10 mouse cellular contexts compared by ENCODE assay signal in the genomic region with DNA sequence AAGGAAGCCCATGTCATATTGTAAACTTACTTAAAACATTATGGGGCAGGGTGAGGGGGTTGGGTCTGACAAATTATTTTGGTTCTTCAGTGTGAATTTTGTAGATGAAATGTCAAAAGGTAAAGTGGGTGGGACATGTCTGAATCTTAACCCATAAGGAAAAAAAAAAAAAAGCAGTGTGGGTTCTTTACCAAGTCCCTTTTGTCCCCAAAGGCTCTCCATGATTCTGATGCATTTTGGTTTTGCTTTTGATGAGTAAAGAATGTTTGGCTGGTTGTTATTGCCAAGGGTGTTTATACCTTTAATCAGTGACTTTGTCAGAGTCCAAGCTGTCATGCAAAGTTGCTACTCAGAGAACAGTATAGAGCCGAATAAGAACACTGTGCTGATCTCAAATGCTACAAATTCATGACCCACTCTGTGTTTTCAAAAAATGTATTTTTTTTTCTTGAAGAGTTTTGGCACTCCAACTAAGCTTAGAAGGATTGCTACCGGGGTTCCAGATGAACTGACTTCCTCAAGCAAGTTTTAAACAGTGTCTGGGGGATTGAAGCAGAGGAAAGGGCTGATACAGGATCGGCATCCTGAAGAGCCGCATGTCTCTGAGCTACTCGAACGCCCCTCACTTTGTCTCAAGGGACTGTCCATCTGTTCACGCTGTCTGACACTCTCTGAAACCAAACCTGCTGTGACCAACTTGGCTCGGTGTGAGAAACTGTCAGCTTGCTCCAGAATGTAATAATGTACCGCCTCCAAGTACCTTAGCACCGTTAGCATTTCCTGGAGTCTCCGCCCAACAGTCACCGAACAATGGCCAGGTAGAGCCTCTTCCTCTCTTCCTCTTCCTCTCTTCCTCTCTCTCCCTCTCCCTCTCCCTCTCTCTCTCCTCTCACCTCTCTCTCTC.
A peak's percentile ranks its signal among the peaks of the same experiment; 100 is the strongest.
DNase-seq lines count a peak whose midpoint lies in the region; ATAC-seq lines count a peak whose summit lies in the region.
"Had no signal": no experiment of that assay in that cellular context is flagged by ENCODE, and none has a peak within 500 bp of the region (broad histone marks: within the 10 kb centered on the region; RNA-seq: fewer than 3 reads in every experiment).

No protein-coding gene starts in this region.

- no peak overlapping the region for H3K27ac ChIP-seq in limb, embryonic 12.5 days
- no peak overlapping the region for H3K27ac ChIP-seq in limb, embryonic 10.5 days
- H3K27ac ChIP-seq: embryonic facial prominence, embryonic 15.5 days had no signal

- H3K9ac ChIP-seq in limb, embryonic 12.5 days (replicated peaks), result no peak overlapping the region
- H3K9ac ChIP-seq: embryonic facial prominence, embryonic 15.5 days had no signal

- no peaks in the 10 kb centered on the region; the same call in 1 of the 2 replicates for H3K4me1 ChIP-seq in limb, embryonic 12.5 days (replicated peaks)
- H3K4me1 ChIP-seq in limb, embryonic 10.5 days, result peaks cover 19% of the 10 kb centered on the region
- H3K4me1 ChIP-seq: embryonic facial prominence, embryonic 15.5 days had no signal

- no peaks in the 10 kb centered on the region for H3K36me3 ChIP-seq in limb, embryonic 12.5 days
- no peaks in the 10 kb centered on the region for H3K36me3 ChIP-seq in limb, embryonic 10.5 days
- H3K36me3 ChIP-seq: embryonic facial prominence, embryonic 15.5 days had no signal

- ATAC-seq in limb, embryonic 12.5 days (ENCODE audit: insufficient number of reproducible peaks, insufficient read depth, low FRiP score, low TSS enrichment, low read depth), result no peak
- peak; percentile 40 for ATAC-seq in inflammation-experienced regulatory T-cells, adult 6 months
- no peak for ATAC-seq in activated CD4-positive, CD25-positive, alpha-beta regulatory T cell, adult 4 months
- ATAC-seq: lung, postnatal 0 days had no signal

- DNase-seq in limb, embryonic 10.5 days (ENCODE audit: low spot score), result no peak
- DNase-seq in embryo, embryonic 10.5 days (ENCODE audit: low spot score), result peak; percentile 46
- no peak for DNase-seq in adrenal gland, adult (ENCODE audit: inconsistent age in 2 of 2, low spot score in 1 of 2)
- no peak for DNase-seq in ovary, adult 18-20 months (ENCODE audit: low spot score)
- DNase-seq: kidney, postnatal 36 days had no signal

- H3K9me3 ChIP-seq in limb, embryonic 12.5 days, result no peaks in the 10 kb centered on the region
- H3K9me3 ChIP-seq in limb, embryonic 10.5 days (replicated peaks), result no peaks in the 10 kb centered on the region
- H3K9me3 ChIP-seq: embryonic facial prominence, embryonic 15.5 days had no signal

- WGBS in limb, embryonic 12.5 days, result 35% methylated on average over 12 of the region's 12 CpGs
- 37% methylated on average over 12 of the region's 12 CpGs for WGBS in limb, embryonic 10.5 days

- H3K27me3 ChIP-seq in limb, embryonic 12.5 days, result no peaks in the 10 kb centered on the region
- no peaks in the 10 kb centered on the region; the same call in 1 of the 2 replicates for H3K27me3 ChIP-seq in limb, embryonic 10.5 days (ENCODE audit: low read depth, poor library complexity, severe bottlenecking)
- H3K27me3 ChIP-seq: embryonic facial prominence, embryonic 15.5 days had no signal

- no peak overlapping the region for H3K4me3 ChIP-seq in limb, embryonic 12.5 days (replicated peaks)
- no peak overlapping the region for H3K4me3 ChIP-seq in limb, embryonic 10.5 days
- H3K4me3 ChIP-seq: embryonic facial prominence, embryonic 15.5 days had no signal

- peak overlapping the region; percentile 30 for H3K4me2 ChIP-seq in limb, embryonic 12.5 days
- H3K4me2 ChIP-seq: embryonic facial prominence, embryonic 15.5 days had no signal
